Mouse (Mus musculus) gastrocnemius, adult 2 months (tissue): Measurements from ENCODE around the gene Csde1. TPM values are rescaled to one million over a fixed set of nuclear protein-coding genes. Genes with fewer than 3 reads are reported as not detected.

Source experiments
- DNase-seq: peaks from one replicate; pipeline ENCODE4 v3.0.0; 2022
- H3K27ac ChIP-seq: fragments of 200-600 bp; 2 replicates; pipeline ENCODE4 v1.8.1; 2022; ENCODE audit warnings: mild to moderate bottlenecking
- H3K4me3 ChIP-seq: fragments of 200-600 bp; 2 replicates; pipeline ENCODE4 v1.8.1; 2022; ENCODE audit warnings: mild to moderate bottlenecking, moderate library complexity
- CTCF ChIP-seq: fragments of 200-600 bp; IDR thresholded peaks from 2 replicates; pipeline ENCODE4 v1.8.1; 2022; ENCODE audit warnings: antibody characterized with exemption, mild to moderate bottlenecking, moderate library complexity
- intact Hi-C: fragments of 180-260 bp; cut with DNase I; formaldehyde crosslinking; loops from one replicate; pipeline ENCODE4 v1.15.1; 2025
- total RNA-seq, 2 experiments: library from RNA; stranded (reverse); gene quantifications; 2 replicates each; pipeline ENCODE4 v1.2.3; 2021

Gene Csde1
- total RNA-seq, 2 experiments from 2014 or later, result 962 to 1,109 TPM

DNA sequence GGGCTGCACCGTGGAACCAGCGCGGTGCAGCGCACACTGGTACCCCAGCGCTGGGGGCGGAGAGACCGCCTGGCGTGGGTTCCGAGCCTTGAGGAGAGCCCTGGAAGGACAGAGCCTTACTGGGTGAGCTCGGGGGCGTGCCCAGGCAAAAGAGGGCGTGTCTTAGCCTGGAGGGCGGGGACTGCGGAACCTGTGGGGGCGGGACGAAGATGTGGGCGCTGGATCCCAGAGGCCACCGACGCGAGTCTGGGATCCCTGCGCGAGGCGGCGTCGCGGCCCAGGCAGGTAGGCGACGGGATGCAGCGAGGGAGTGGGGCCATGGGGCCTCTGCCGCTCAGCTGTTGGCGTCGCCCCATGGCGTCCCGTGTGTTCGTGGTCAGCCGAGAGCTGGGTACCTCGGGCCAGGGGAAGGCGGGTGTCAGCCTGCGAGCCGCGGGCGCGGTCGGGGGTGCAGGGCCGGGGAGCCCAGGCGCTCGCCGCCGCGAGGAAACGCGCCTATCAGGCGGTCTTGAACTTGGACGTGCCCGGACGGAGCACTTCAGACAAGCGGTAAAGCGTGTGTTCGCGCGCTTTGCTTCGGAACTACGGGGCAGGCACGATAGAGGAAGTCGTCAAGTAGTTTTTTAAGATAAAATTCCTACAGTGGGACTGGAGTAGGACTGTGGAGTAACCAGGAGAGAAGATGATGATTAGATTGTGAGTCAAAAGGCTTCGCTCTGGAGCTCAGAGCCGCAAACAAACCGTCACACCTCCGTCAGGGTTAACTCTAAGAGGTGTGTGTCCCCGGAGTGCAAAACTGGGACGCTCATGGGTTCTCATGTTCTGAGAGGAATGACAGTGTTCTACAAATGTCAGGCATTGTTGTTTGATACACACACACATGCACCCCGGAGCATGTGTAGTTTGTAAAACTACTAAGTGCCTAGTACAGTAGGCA is 82.5 kb downstream of the Csde1 start, which contains the start of gene Dennd2c:
Gene Dennd2c (plus strand): TSS at position 151 of the 937 bp plus-strand sequence.
- H3K27ac ChIP-seq, result peak within 1 kb of the TSS; percentile 83
- peak within 1 kb of the TSS; percentile 75 for H3K4me3 ChIP-seq
- TF ChIP-seq CTCF, result no peak
- peak; percentile 96 for DNase-seq
- intact Hi-C loops, result loop anchor here (5.0 kb wide), 2 partner anchors 45 to 70 kb away; partner anchors contain the start of gene Bcas2

Other genes with a start within 250 kb of the Csde1 start
- not detected for gene Tshb, start 237.7 kb upstream of the Csde1 start, total RNA-seq
- not detected for gene Sycp1, start 84.3 kb upstream of the Csde1 start, total RNA-seq
- not detected for gene Nr1h5, start 56.3 kb upstream of the Csde1 start, total RNA-seq
- gene Sike1, start 24.7 kb upstream of the Csde1 start, total RNA-seq, result 10 to 100 TPM; 39.6 to 41.5 TPM
- gene Nras, start 37.9 kb downstream of the Csde1 start, total RNA-seq, result 10 to 100 TPM; 50.1 to 53.5 TPM
- gene Ampd1, start 53.6 kb downstream of the Csde1 start, total RNA-seq, result 1,000 to 10,000 TPM; 1,020 to 1,179 TPM
- gene Dennd2c, start 82.2 kb downstream of the Csde1 start, total RNA-seq, result 1 to 10 TPM; 2.3 to 2.5 TPM
- 10 to 100 TPM; 41.3 to 51.7 TPM for gene Bcas2, start 151.2 kb downstream of the Csde1 start, total RNA-seq